ENCODE assay signal across 20 mouse cellular contexts in genomic region chr14:118880696-118881095, GRCm38 (mm10). TPM values are rescaled to one million over a fixed set of nuclear protein-coding genes. Genes with fewer than 3 reads are reported as not detected.
A peak's percentile ranks its signal among the peaks of the same experiment; 100 is the strongest.
DNase-seq lines count a peak whose midpoint lies in the region.
"Had no signal": no experiment of that assay in that cellular context is flagged by ENCODE, and none has a peak within 500 bp of the region (broad histone marks: within the 10 kb centered on the region; RNA-seq: fewer than 3 reads in every experiment).

No protein-coding gene starts in this region.

- DNase-seq in heart, embryonic 10.5 days (ENCODE audit: low spot score): peak; percentile 63
- DNase-seq in heart, postnatal 10 days: no peak
- peak; percentile 52 for DNase-seq in R1 (ENCODE audit: low read depth, low spot score)
- no peak for DNase-seq in gastrocnemius, adult 8-10 months (ENCODE audit: low spot score in 2 of 2)
- DNase-seq in embryonic facial prominence, embryonic 10.5 days (ENCODE audit: low spot score): no peak
- DNase-seq: adrenal gland, adult 8-10 months; adrenal gland, postnatal 14 days; adrenal gland, postnatal 36 days; B cell, adult 2 months; cerebellum, adult 11-12 months; cerebellum, adult 2 months; cerebellum, adult 9-10 months; cerebellum, postnatal 10 days; cerebellum, postnatal 25 days had no signal

- no peaks in the 10 kb centered on the region for H3K27me3 ChIP-seq in heart, embryonic 10.5 days (ENCODE audit: insufficient read depth, poor library complexity, severe bottlenecking)
- no peaks in the 10 kb centered on the region for H3K27me3 ChIP-seq in embryonic facial prominence, embryonic 10.5 days (replicated peaks; ENCODE audit: low read depth, poor library complexity, severe bottlenecking)
- H3K27me3 ChIP-seq: embryonic facial prominence, embryonic 13.5 days; embryonic facial prominence, embryonic 15.5 days; forebrain, embryonic 12.5 days; Patski had no signal

- H3K27ac ChIP-seq in heart, embryonic 10.5 days: no peak overlapping the region
- no peak overlapping the region for H3K27ac ChIP-seq in embryonic facial prominence, embryonic 10.5 days (replicated peaks)
- H3K27ac ChIP-seq: embryonic facial prominence, embryonic 13.5 days; embryonic facial prominence, embryonic 15.5 days; forebrain, embryonic 10.5 days; forebrain, embryonic 12.5 days had no signal

- intact Hi-C loops in heart, postnatal 10 days (cut with DNase I): no loop called here

- H3K9me3 ChIP-seq in heart, embryonic 10.5 days: no peaks in the 10 kb centered on the region
- no peaks in the 10 kb centered on the region for H3K9me3 ChIP-seq in embryonic facial prominence, embryonic 10.5 days
- H3K9me3 ChIP-seq: embryonic facial prominence, embryonic 13.5 days; embryonic facial prominence, embryonic 15.5 days; forebrain, embryonic 10.5 days; forebrain, embryonic 12.5 days had no signal

- peaks cover 72% of the 10 kb centered on the region for H3K36me3 ChIP-seq in heart, embryonic 10.5 days
- H3K36me3 ChIP-seq in embryonic facial prominence, embryonic 10.5 days (replicated peaks): peaks cover 95% of the 10 kb centered on the region

- peaks cover 7% of the 10 kb centered on the region; the same call in 1 of the 2 replicates for H3K4me1 ChIP-seq in heart, embryonic 10.5 days
- no peaks in the 10 kb centered on the region for H3K4me1 ChIP-seq in embryonic facial prominence, embryonic 10.5 days
- H3K4me1 ChIP-seq: embryonic facial prominence, embryonic 13.5 days; embryonic facial prominence, embryonic 15.5 days; forebrain, embryonic 12.5 days had no signal

- WGBS in heart, embryonic 10.5 days: 82% methylated on average over 10 of the region's 10 CpGs
- 82% methylated on average over 10 of the region's 10 CpGs for WGBS in embryonic facial prominence, embryonic 10.5 days

- no peak overlapping the region for H3K4me3 ChIP-seq in heart, embryonic 10.5 days
- no peak overlapping the region for H3K4me3 ChIP-seq in embryonic facial prominence, embryonic 10.5 days
- H3K4me3 ChIP-seq: embryonic facial prominence, embryonic 13.5 days; embryonic facial prominence, embryonic 15.5 days; erythroblast, embryonic 14.5 days; forebrain, embryonic 10.5 days; forebrain, embryonic 12.5 days had no signal

RNA-seq across cellular contexts. Expression of gene Dzip1, which starts 44.6 kb away (rescaled TPM):
- polyA plus RNA-seq in heart, embryonic 10.5 days (2016; fragmentation: Nextera tagmentation; extraction: Ambion mirVana): 8.8 and 15.3 TPM in 2 replicates
- total RNA-seq in heart, postnatal 10 days (2021): 1 to 10 TPM; 4.0 to 5.4 TPM
- total RNA-seq in gastrocnemius, adult 8-10 months (2022): 1 to 10 TPM; 1.4 to 1.7 (median 1.6) TPM
- polyA plus RNA-seq in embryonic facial prominence, embryonic 10.5 days (2016; fragmentation: Nextera tagmentation; extraction: Ambion mirVana): 23.3 and 25.5 TPM in 2 replicates

RNA-seq across cellular contexts. Expression of gene Dnajc3, which starts 57.1 kb away (rescaled TPM):
- 38.0 and 44.3 TPM in 2 replicates for polyA plus RNA-seq in heart, embryonic 10.5 days (2016; fragmentation: Nextera tagmentation; extraction: Ambion mirVana)
- total RNA-seq in heart, postnatal 10 days (2021): 10 to 100 TPM; 26.4 to 27.1 TPM
- total RNA-seq in gastrocnemius, adult 8-10 months (2022): 10 to 100 TPM; 15.9 to 21.0 (median 19.1) TPM
- 32.8 and 36.4 TPM in 2 replicates for polyA plus RNA-seq in embryonic facial prominence, embryonic 10.5 days (2016; fragmentation: Nextera tagmentation; extraction: Ambion mirVana)

Comparison
In these comparisons a context has a peak if more than half of its experiments do, and no peak if none do; other contexts are left out.
1. DNase-seq: peak in heart, embryonic 10.5 days (single experiment) and R1 (single experiment); none in heart, postnatal 10 days (0 of 2), gastrocnemius, adult 8-10 months (0 of 2) and embryonic facial prominence, embryonic 10.5 days (single experiment).